Mouse (Mus musculus) midbrain, embryonic 12.5 days (tissue): Measurements from ENCODE around the gene Zfp93. TPM values are rescaled to one million over a fixed set of nuclear protein-coding genes. Genes with fewer than 3 reads are reported as not detected.

Source experiments
- ATAC-seq: fragments of 200-750 bp; cut with Nextera tagmentation; 2 replicates; pipeline ENCODE4 v1.8.0; 2017; ENCODE audit warnings: low read depth, moderate TSS enrichment, moderate library complexity; ENCODE audit not compliant: low FRiP score
- H3K27ac ChIP-seq: fragments of 300-500 bp; sonication (generic); replicated peaks from 2 replicates; pipeline ENCODE4 v1.5.1; 2016; ENCODE audit warnings: mild to moderate bottlenecking
- H3K27me3 ChIP-seq: fragments of 300-500 bp; sonication (generic); 2 replicates; pipeline ENCODE4 v1.6.1; 2016; ENCODE audit warnings: mild to moderate bottlenecking
- H3K36me3 ChIP-seq: fragments of 300-500 bp; sonication (generic); 2 replicates; pipeline ENCODE4 v1.6.1; 2016
- H3K4me1 ChIP-seq: fragments of 300-500 bp; sonication (generic); 2 replicates; pipeline ENCODE4 v1.6.1; 2016
- H3K4me2 ChIP-seq: fragments of 300-500 bp; sonication (generic); replicated peaks from 2 replicates; pipeline ENCODE4 v1.6.1; 2016; ENCODE audit warnings: mild to moderate bottlenecking, moderate library complexity
- H3K4me3 ChIP-seq: fragments of 300-500 bp; sonication (generic); 2 replicates; pipeline ENCODE4 v1.5.1; 2016; ENCODE audit warnings: mild to moderate bottlenecking
- H3K9ac ChIP-seq: fragments of 300-500 bp; sonication (generic); replicated peaks from 2 replicates; pipeline ENCODE4 v1.6.1; 2016; ENCODE audit warnings: mild to moderate bottlenecking, moderate library complexity
- H3K9me3 ChIP-seq: fragments of 300-500 bp; sonication (generic); 2 replicates; pipeline ENCODE4 v1.6.1; 2016; ENCODE audit warnings: mild to moderate bottlenecking
- WGBS: fragments of 180-500 bp; shearing (Covaris S2); methylation state at CpG from one replicate; pipeline ENCODE4 v1.1.7; 2016; 5-methylcytosine and 5-hydroxymethylcytosine counted together
- polyA plus RNA-seq: library from polyadenylated mRNA; unstranded; fragments of >200 nt; fragmentation: Nextera tagmentation; extraction: Ambion mirVana; gene quantifications from 2 replicates; pipeline ENCODE4 v1.2.1, GENCODE M21; 2016

Zfp93 gene
- polyA plus RNA-seq, 1 experiment from 2014 or later: 7.7 TPM

DNA sequence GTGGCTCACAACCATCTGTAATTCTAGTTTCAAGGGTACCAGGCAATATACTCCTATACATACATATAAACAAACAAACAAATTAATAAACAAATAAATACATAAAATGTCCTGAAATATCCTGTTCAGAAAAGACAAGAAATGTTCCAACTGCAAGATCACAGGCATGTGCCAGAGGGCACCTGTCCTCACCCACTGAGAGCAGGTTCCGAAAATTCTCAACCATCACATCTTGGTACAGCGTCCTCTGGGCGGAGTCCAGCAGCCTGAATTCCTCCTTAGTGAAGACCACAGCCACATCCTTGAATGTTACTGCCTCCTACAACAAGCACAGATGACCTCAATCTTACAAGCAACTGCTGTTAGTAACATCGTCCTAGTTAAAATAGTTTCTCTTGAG lies 24.5 kb downstream of the Zfp93 start:
- H3K4me3 ChIP-seq: no peak overlapping the region
- H3K9ac ChIP-seq: no peak overlapping the region
- no peak overlapping the region for H3K27ac ChIP-seq
- no peak for ATAC-seq
- no peak overlapping the region for H3K4me2 ChIP-seq
- no peaks in the 10 kb centered on the region for H3K27me3 ChIP-seq
- 0 out of 2 replicates have a peak, but pooled peaks cover 3% of the 10 kb centered on the region for H3K9me3 ChIP-seq
- H3K4me1 ChIP-seq: peaks cover 7% of the 10 kb centered on the region
- WGBS: 91% methylated on average over 4 of the region's 4 CpGs
- peaks cover 67% of the 10 kb centered on the region for H3K36me3 ChIP-seq

DNA sequence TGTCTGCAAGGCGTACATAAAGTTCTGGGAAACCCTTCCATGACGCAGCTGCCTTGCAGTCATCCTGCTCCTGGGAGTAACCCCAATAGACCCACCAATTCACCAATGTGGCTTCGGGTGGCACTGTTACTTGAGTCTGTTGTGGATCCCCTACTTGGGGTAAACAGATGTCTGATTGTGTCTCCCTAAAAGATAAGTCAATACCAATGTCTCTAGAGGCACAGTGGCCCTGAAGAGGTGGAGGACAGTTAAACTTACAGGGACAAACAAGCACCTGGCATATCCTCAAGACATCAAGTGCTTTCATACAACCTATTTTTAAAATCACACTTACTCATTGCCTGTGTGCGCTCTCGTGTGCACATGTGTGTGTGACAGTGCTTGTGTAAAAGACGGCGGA lies 25.2 kb downstream of the Zfp93 start:
- no peak for ATAC-seq
- H3K4me2 ChIP-seq: no peak overlapping the region
- H3K4me3 ChIP-seq: no peak overlapping the region
- H3K36me3 ChIP-seq: peaks cover 61% of the 10 kb centered on the region
- peaks cover 10% of the 10 kb centered on the region for H3K4me1 ChIP-seq
- no peak overlapping the region for H3K9ac ChIP-seq
- no peaks in the 10 kb centered on the region for H3K9me3 ChIP-seq
- WGBS: 97% methylated on average over 7 of the region's 7 CpGs
- no peak overlapping the region for H3K27ac ChIP-seq
- H3K27me3 ChIP-seq: no peaks in the 10 kb centered on the region

DNA sequence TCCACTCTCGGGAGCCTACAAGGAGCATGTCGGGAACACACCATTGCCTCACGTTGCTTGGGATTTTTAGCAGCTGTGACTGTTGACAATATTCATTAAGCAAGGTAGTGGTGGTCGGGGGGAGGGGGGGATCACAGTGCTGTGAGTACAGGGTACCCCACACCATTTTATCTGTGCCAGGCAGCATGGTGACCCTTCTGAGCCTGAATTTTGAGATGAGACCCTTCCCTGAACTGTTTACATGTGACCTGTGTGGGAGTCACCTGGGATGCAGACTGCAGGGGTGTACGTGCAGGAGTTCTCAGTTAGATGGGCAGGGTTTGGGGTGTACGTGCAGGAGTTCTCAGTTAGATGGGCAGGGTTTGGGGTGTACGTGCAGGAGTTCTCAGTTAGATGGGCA lies 26.2 kb downstream of the Zfp93 start:
- ATAC-seq: no peak
- H3K9ac ChIP-seq: no peak overlapping the region
- no peak overlapping the region for H3K27ac ChIP-seq
- no peaks in the 10 kb centered on the region for H3K27me3 ChIP-seq
- 94% methylated on average over 7 of the region's 7 CpGs for WGBS
- no peaks in the 10 kb centered on the region for H3K9me3 ChIP-seq
- peaks cover 51% of the 10 kb centered on the region for H3K36me3 ChIP-seq
- H3K4me2 ChIP-seq: no peak overlapping the region
- no peak overlapping the region for H3K4me3 ChIP-seq
- H3K4me1 ChIP-seq: peaks cover 14% of the 10 kb centered on the region

DNA sequence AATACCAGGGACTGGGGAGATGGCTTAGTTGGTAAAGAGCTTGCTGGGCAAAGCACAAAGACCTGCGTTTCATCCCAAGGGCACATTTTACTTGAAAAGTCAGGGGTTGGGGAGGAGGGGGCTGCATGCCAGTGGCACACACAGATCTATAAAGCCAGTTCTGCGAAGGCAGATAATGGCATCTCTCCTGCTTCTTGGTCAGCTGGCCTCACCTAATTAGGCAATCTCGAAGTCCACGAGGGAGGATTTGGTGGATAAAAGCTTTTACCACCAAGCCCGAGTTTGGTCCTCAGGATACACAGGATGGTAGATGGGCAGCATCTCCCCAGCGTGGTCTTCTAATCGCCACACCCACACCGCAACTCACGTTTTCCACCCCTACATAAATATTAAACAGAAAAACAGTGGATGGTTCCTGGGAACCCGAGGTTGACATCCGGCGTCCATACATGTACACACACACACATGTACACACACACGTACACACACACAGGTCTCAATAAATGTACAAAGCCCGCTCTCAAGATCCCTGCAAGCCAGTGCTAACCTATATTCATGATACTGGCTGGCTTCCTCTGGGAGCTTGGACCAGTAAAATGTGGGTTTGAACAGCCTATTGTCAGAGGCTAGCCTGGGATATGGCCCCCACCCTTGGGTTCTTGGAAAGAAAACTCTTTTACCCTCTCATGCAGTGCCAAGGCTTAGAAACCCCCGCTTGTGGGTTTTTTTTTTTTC lies 27.3 kb downstream of the Zfp93 start:
- ATAC-seq: no peak
- peaks cover 48% of the 10 kb centered on the region for H3K36me3 ChIP-seq
- WGBS: 92% methylated on average over 15 of the region's 15 CpGs
- no peak overlapping the region; the same call in 1 of the 2 replicates for H3K4me3 ChIP-seq
- H3K9ac ChIP-seq: no peak overlapping the region
- no peaks in the 10 kb centered on the region for H3K9me3 ChIP-seq
- H3K4me2 ChIP-seq: peak overlapping the region; percentile 90
- H3K27me3 ChIP-seq: no peaks in the 10 kb centered on the region
- no peak overlapping the region for H3K27ac ChIP-seq
- peaks cover 14% of the 10 kb centered on the region for H3K4me1 ChIP-seq

DNA sequence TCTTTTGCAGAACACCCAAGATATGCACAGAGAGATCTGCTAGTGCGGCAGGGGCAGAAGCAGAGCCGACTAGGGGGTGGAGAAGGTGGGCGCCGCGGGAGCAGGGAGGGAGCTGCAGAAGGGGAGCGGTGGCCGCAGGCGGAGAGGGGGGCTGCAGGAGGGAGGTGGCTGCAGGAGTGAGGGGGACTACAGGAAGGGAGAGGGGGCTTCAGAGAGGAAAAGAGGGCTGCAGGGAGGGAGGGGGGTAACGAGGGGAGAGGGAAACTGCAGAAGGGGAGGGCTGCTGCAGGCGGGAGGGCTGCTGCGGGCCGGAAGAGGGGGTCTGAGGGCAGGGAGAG lies 28.4 kb downstream of the Zfp93 start:
- peak overlapping the region; percentile 78 for H3K4me3 ChIP-seq
- H3K27me3 ChIP-seq: no peaks in the 10 kb centered on the region
- WGBS: under 1% methylated on average over 12 of the region's 12 CpGs
- peak; percentile 53 for ATAC-seq
- peaks cover 49% of the 10 kb centered on the region for H3K36me3 ChIP-seq
- H3K4me1 ChIP-seq: peaks cover 14% of the 10 kb centered on the region
- peak overlapping the region; percentile 76 for H3K9ac ChIP-seq
- peak overlapping the region; percentile 90 for H3K4me2 ChIP-seq
- peak overlapping the region; percentile 94 for H3K27ac ChIP-seq
- H3K9me3 ChIP-seq: no peaks in the 10 kb centered on the region

DNA sequence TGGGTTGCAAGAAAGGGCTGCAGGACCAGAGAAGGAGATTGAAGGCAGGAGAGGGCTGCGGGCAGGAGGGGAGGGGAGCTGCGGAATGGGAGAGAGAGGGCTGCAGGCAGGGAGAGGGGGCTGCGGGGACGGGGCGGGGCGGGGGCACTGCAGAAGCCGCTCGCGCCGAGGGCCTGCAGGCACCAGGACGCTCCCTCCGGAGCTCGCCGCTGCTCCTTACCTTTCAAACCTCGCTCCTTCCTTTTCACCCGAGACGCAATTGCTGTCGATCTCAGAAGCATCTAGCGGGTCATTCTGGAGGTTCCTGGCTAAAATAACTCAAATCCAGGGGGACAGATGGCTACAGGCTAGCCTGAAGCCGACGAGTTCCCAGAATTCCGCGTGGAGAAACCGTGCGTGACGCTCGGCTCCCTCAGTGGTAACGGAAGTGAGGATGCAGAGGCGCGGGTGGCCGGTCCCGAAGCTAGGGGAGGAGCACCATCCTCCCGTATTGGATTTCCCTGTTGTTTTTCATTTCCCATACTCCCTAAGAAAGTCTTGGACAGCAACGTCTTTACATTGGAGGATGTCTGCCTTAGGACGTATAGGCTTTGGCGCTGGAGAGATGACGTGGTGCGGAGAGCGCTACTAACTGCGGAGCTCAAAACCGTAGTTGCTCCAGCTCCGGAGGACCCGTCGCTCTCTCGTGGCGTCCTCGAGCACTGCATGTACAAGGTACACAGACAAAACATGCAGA lies 28.9 kb downstream of the Zfp93 start:
- ATAC-seq: peak; percentile 83
- WGBS: under 1% methylated on average over 43 of the region's 47 CpGs
- Histone ChIP-seq H3K27me3 (no peaks in the 10 kb centered on the region), H3K9ac (peak overlapping the region; percentile 76), H3K36me3 (peaks cover 44% of the 10 kb centered on the region), H3K4me2 (peak overlapping the region; percentile 90), H3K4me3 (peak overlapping the region; percentile 78), H3K27ac (peak overlapping the region; percentile 94), H3K4me1 (peaks cover 14% of the 10 kb centered on the region), H3K9me3 (no peaks in the 10 kb centered on the region)

DNA sequence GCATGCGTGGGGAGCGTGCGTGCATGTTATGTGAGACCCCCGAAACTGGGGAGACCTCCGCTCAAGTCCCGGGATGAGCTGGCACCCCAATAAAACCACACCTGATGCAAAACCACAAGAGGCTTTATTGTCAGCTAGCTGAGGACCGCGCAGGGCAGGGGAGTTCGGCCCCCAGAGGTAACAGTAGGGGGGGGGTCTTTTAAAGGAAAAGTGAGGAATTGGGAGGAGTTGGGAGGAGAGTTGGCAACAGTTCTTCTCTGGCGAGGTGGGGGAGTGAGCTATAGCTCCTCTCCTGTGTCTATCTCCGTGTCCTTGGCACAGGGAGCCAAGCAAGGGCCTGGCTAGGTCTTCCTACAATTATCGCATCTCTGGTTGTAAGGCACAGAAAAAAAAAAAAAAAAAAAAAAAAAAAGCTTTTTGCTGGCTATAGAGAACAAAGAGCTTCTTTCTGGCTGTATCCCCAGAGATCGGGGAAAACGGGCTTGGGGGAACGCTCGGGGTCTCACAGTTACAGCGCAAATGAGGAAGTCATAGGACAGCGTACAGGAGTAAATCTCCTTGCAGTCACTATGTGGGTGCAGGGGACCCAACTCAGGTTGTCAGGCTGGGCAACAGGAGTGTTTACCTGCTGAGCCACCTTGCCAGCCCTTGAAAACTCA lies 29.7 kb downstream of the Zfp93 start:
- H3K9ac ChIP-seq: peak overlapping the region; percentile 76
- peaks cover 14% of the 10 kb centered on the region for H3K4me1 ChIP-seq
- ATAC-seq: peak; percentile 28
- peaks cover 43% of the 10 kb centered on the region for H3K36me3 ChIP-seq
- no peaks in the 10 kb centered on the region for H3K27me3 ChIP-seq
- H3K27ac ChIP-seq: peak overlapping the region; percentile 94
- H3K4me3 ChIP-seq: peak overlapping the region; percentile 78
- WGBS: under 1% methylated on average over 18 of the region's 18 CpGs
- H3K9me3 ChIP-seq: no peaks in the 10 kb centered on the region
- peak overlapping the region; percentile 90 for H3K4me2 ChIP-seq

DNA sequence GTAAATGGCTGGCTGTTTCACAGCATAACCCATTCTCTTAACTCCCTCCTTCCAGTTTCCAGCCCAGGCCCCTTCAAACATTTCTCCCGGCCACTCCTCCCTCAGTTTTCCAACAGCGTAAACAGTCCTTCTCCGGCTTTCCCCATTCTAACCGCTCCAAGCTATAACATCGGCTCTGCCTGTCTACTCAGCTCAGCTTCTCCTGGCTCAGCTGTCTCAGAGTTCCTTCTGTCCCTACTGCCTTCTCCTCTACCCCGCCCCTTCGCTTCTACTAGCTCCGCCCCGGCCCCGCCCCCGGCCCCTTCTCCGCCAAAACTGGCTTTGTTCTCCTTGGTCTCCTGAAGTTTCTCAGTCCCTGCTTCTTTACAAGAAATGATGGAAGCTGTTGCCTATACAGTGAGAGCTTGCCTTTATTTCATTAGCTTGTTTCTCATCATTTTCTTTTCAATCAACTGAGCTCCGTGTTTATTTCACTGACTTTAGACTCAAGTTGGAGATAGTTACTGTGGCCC lies 30.6 kb downstream of the Zfp93 start, which contains the start of gene Zfp61:
Gene Zfp61, minus strand, starts transcription at position 462 of the 512 bp plus-strand sequence.
- ATAC-seq: peak; percentile 77
- WGBS: 1% methylated on average over 13 of the region's 13 CpGs
- Histone ChIP-seq H3K27ac (peak within 1 kb of the TSS; percentile 66), H3K4me3 (peak within 1 kb of the TSS; percentile 78), H3K27me3 (no peaks in the 10 kb centered on the region), H3K4me1 (peaks cover 14% of the 10 kb centered on the region), H3K9me3 (no peaks in the 10 kb centered on the region), H3K9ac (peak within 1 kb of the TSS; percentile 40), H3K4me2 (peak within 1 kb of the TSS; percentile 90), H3K36me3 (peaks cover 38% of the 10 kb centered on the region)

DNA sequence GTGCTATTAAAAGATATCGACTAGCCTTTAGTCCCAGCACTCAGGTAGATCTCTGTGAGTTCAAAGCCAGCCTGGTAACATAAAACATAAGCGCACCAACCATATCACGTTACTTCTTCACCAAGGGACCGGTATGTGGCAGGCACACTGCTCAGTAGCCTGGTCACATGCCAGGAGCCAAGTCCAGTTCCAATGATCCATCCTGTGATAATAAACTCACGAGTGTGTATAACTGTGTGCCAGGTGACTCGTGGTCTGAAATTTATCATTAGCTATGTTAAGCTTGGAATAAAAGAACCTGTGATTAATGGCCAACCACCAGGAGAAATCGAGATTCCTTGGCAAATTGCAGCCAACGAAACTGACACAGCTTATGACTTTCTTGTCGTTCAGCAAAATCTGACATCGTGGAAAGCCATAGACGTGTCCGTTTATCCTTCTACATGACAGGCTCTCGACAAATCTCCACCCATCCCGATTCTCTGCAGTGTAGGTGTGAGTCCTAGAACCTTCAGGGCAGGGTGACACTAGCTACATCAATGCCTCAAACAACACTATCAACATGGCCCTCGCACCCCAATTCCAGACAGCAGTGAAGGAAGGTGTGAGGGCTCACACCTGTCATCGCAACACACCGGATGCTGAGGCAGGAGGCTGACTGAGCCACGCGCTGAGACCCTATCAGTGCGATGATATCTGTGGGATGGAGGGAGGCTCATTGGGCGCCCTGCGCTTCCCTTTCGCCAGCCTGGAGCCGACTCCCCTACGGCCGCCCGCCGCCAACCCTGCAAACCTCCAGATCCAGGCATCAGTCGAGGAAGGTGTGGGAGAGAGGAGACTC lies 45.7 kb downstream of the Zfp93 start:
- H3K4me2 ChIP-seq: peak overlapping the region; percentile 83
- H3K4me1 ChIP-seq: peaks cover 9% of the 10 kb centered on the region
- H3K27me3 ChIP-seq: 0 out of 2 replicates have a peak, but pooled peaks cover 10% of the 10 kb centered on the region
- peak overlapping the region; percentile 77 for H3K9ac ChIP-seq
- ATAC-seq: no peak; the same call in none of the 2 replicates
- peak overlapping the region; percentile 64; the same call in 1 of the 2 replicates for H3K27ac ChIP-seq
- H3K9me3 ChIP-seq: no peaks in the 10 kb centered on the region
- peaks cover 23% of the 10 kb centered on the region for H3K36me3 ChIP-seq
- H3K4me3 ChIP-seq: peak overlapping the region; percentile 67
- 33% methylated on average over 29 of the region's 29 CpGs for WGBS

DNA sequence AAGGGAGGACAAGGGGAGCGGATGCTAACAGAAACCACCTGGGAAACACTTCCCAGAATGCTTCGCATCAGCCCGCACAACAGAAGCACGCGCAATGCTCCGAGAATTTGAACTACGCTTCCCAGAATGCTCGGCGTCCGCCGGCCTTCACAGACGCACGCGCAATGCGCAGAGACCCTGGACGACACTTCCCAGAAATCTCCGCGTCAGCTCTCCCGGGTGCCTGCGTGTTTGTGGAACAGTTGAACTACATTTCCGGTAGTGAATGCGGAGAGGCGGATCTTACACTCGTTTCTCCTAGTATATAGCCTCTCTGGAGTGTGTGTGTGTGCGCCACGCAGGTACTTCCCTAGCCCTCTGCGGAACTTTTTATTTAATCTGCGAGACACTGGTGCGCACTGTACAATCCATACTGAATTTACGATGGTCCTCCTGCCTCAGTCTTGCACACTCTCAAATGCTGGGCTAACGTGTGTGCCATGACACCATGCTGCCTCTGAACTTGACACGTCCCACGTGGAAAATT lies 46.4 kb downstream of the Zfp93 start, which contains the start of gene Zfp94:
Gene Zfp94, minus strand, starts transcription at position 100 of the 526 bp plus-strand sequence.
- Histone ChIP-seq H3K9ac (peak within 1 kb of the TSS; percentile 77), H3K36me3 (peaks cover 16% of the 10 kb centered on the region), H3K27ac (peak within 1 kb of the TSS; percentile 73), H3K4me3 (peak within 1 kb of the TSS; percentile 67), H3K27me3 (0 out of 2 replicates have a peak, but pooled peaks cover 10% of the 10 kb centered on the region), H3K9me3 (no peaks in the 10 kb centered on the region), H3K4me1 (peaks cover 9% of the 10 kb centered on the region), H3K4me2 (peak within 1 kb of the TSS; percentile 83)
- under 1% methylated on average over 33 of the region's 33 CpGs for WGBS
- peak; percentile 94 for ATAC-seq

DNA sequence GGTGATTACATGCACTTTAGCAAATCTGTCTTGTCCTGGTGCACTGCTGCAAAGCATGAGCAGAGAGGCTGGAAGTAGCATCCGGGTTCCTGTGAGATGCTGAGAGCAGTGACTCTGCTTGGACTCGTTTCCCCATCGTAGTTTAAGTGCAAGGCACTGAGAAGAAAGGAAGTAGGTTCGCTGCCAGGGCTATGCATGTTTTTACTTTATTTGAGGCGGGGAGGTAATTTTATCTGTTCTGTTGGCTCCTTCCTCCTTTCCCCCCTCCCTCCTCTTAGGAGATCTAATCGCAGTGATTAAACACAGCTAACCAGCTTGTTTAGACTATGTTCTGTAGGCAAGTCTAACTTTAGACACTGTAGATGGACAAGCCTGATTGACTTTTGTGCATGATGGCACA lies 48.7 kb downstream of the Zfp93 start:
- Histone ChIP-seq H3K4me3 (no peak overlapping the region), H3K27me3 (peaks cover 17% of the 10 kb centered on the region; the same call in 1 of the 2 replicates), H3K4me1 (peaks cover 9% of the 10 kb centered on the region), H3K9ac (no peak overlapping the region), H3K9me3 (peaks cover 3% of the 10 kb centered on the region; the same call in 1 of the 2 replicates), H3K4me2 (no peak overlapping the region), H3K27ac (no peak overlapping the region), H3K36me3 (no peaks in the 10 kb centered on the region)
- no peak for ATAC-seq
- WGBS: 83% methylated on average over 6 of the region's 6 CpGs
